Mouse (Mus musculus) gastrocnemius, adult 8-10 months (tissue): Measurements from ENCODE around the gene Cdc14b. TPM values are rescaled to one million over a fixed set of nuclear protein-coding genes. Genes with fewer than 3 reads are reported as not detected.
A peak's percentile ranks its signal among the peaks of the same experiment; 100 is the strongest.

Experiments
- DNase-seq, 2 experiments: peaks; one replicate each; pipeline ENCODE4 v3.0.0; 2022; ENCODE audit warnings: low spot score in 2 of 2
- total RNA-seq, 4 experiments: library from RNA; stranded (reverse); gene quantifications; 2 replicates each; pipeline ENCODE4 v1.2.4; 2022

The Cdc14b gene
- total RNA-seq, 4 experiments from 2014 or later, result 6.7 to 9.1 (median 7.8) TPM

DNA sequence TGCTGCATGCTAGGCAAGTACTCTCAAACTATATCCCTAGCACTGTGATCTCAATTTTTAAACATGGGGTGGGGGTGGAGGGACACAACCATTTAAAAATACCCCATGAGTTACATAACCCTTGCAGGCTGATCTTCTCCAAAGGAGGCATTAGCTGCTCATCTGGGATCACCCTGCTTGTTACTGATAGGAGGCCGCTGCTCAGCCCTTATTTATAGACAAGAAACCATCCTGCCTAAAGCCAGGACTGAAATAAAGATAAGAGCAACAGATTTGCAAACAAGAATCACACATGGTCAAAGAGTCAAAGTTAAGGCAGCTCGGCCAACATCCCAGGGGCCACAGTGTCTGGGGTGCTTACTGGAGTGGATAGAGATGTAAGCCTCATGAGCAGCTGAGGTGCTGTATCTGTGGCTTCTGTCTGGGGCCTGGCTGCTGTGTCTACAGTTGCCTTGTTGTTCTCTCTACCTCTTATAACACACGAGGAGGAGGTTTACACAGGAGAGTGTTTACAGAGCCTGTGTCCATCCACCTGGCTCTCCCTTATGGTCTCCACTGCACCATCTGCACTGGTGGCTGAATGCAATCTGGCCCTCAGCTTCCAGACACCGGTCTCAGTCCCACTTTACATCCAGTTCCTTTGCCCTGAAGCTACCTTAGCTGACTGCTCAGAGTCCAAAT is 38.0 kb downstream of the Cdc14b start:
- DNase-seq, result no peak

DNA sequence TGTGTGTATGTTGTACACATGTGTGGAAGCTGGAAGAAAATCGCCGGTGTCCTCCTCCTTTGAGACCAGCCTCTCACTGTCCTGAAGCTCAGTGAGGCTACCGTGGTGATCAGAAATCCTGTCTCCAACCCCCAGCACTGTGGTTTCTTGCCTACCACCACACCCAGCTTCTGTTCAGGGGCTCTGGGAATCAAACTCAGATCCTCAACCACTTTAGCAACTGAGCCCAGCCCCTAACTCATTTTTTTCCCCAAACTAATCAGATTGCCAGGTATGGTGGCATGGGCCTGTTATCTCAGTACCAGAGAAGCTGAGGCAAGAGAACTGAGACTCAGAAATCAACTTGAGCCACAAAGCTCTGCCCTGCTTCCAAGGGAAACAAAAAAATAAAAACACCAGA is 39.3 kb downstream of the Cdc14b start:
- no peak for DNase-seq

DNA sequence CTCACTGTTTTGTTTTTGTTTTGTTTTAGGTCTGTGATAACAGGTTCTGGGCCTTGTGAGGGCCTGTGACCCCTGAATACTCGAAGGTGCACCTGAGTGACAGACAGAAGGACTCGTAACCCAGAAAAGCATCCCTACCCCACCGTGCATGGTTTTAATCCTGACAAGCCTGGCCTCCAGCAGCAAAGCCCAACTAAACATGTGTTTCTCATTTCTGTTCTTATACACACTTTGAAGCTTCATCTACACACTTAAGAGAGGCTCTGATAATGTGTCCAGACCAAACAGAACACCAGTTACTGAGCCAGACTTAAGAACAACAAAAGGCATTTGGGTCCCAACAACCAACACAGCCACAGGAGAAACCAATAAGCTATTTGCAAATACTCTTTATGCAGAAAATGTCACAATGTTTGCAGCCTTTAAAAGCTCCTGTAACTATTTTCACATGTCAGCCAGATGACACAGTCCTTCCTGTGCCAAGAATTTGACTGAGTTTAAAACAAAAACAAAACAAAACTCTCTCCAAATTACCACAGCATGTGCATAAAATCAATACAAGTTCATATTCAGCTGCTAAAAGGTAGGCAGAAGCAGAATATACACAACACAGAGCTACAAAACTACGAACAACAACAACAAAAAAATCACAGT is 39.9 kb downstream of the Cdc14b start:
- no peak for DNase-seq

DNA sequence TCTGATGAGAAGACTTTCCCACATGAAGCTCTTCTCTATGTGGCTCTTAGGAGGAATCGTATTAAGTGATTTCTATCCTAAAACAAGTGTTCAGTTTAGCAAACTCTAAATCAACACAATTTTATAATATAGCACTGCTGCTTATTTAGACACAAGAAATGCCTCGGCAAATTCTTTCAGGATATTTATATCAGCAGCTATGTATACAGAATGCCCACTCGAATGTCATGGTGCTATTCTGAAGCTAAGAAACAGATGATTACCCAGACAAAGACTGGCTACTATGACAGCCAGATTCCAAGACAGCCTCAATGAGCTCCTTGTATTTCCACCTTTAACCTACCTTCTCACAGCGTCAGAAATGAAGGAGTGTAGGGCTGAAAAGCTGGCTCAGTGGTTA is 42.0 kb downstream of the Cdc14b start:
- DNase-seq, result no peak

DNA sequence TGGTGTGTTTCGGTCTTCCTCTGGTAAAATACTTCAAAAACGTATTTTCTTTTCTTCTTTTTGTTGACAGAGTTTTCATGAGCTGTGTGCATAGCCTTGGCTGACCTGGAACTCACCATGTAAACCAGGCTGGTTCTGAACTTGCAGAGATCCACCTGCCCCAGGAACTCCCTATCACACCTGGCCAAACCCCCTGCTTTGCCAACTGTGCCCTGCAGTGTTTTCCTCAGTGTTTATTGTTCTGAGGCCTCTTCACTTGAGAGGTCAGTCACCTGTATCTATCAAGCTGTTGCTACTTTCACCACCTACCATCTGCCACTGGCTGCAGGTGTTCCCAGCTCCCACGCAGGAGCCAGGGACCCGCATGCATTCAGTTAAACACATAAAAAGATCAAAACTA is 48.4 kb downstream of the Cdc14b start:
- no peak for DNase-seq

DNA sequence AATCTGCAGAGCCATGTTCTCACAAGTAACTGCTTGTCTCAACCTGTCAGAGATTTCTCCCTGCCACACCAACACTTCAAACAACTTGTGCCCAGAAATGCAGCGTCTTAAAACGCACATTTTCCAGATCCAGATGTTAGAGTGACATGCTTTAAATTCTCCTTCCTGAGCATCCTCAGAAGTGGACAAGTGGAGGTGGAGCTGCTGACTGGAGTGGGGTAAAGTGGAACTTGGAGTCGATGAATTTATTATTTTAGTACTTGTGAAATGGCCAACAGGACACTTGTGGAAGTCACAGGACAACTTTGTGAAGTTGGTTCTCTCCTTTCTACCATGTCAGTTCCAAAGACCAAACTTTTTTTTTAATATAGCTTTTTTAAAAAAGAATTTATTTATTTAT is 49.4 kb downstream of the Cdc14b start:
- DNase-seq, result no peak

DNA sequence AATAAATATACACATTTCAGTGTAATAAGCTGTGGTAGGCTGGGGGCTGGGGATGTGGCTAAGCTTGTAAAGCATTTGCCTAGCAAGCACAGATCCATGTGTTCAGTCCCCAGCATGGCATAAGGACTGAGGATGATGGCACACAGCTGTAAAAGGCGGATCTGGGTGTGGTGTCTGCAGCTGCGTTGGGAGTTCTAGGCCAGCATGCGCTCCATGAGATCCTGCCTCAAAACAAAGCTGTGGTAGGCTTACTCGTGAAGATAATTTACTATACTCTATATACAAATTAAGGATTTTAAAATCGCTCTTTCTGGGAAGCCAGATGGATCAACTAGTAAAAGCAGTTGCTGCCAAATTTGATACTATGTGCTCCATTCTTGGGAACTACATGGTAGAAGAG is 60.2 kb downstream of the Cdc14b start:
- DNase-seq, result no peak

DNA sequence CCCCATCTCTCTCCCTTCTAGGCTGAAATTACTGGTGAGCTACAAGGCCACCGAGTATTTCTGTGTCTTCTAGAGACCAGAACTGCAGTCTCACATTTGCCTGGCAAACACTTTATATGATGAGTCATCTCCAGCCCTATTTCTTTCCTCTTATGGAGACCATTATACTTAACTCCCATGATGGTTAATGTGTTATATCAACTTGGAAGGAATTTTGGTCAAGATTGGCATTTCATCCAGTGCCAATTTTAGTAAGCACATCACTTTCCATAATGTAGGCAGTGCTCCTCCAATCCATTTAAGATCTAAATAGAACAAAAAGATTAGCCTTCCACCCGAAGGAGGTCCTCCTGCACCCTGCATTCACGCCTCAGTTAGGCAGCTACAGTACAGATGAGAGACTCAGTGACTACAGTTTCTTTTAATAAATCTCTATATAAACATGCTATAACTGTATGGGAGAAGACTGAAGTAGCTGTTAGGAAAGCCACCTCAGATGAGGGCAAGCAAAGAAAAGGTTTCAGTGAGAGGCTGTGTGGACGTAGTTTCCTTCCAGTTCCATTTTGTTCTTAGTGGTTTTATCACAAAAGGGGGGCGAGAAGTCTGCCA is 63.0 kb downstream of the Cdc14b start:
- no peak for DNase-seq

DNA sequence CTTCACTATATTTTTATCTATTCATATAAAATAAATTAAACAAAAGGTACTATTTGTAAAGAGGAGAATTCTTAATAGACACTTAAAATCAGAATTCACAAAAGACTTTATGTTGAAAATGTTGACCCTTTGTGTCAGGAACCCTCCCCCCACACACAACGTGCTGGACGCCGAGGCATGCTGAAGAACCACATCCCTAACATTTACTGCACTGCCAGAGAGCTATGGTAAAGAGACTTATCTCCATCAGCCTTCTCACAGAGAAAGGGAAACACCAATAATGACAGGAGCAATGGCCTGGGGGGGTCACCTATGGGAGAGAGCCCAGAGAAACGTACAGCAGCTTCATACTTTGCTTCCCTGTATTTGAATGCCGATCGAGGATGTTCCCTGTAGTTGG is 66.9 kb downstream of the Cdc14b start:
- DNase-seq, result no peak

DNA sequence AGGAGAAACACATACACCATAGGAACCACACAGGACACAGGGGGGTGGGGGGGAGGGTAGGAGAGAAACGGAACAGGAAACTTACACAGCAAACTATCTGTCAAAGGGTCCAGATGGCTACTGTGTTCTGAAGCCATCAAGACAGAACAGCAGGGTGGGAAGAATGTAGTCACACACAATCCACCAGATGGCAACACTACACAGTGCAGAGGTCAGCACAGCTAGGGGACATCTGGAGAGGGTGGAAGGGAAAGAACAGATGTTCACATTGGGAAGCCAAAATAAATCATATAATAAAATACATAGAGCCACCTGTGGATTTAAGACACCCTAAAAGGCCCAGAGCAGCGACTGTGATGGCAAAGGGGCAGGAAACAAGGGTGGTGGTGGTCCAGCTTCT is 69.9 kb downstream of the Cdc14b start:
- no peak for DNase-seq

DNA sequence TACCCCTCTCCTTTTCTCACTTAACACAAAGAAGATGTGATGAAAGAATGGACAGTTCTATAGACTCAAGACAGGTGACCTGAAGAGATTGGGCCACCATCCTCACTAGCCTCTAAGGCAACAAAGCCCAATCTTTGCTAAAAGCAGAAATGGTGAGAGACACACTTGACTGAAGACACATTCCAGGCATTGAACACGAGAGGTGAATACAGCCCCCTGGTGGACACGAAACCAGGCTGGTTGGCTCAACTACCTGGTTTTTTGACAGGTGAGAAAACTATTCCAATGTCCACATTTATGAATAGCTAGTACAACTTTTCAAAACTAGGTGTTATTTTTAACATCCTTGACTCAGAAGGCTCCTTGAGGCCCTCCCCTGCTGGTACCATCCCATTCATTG is 70.4 kb downstream of the Cdc14b start:
- no peak for DNase-seq

DNA sequence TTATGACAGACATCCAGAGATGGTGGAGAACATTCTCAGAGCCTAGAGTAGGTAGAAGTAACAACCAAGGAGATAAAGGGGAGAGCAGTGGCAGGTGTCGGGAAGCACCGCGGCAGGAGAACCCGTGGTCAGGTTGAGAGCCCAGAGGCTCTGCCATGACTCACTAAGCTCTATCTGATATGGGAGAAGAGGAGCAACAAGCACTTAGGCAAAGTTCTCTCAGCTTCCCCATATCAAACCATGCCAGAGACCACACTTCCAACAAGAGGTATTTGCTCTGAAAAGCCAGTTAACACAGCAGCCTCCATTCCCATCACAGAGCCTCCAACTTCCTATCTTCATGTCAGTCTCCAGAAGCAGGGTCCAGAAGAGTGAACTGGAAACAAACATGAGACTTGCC is 74.2 kb downstream of the Cdc14b start:
- DNase-seq, result no peak

DNA sequence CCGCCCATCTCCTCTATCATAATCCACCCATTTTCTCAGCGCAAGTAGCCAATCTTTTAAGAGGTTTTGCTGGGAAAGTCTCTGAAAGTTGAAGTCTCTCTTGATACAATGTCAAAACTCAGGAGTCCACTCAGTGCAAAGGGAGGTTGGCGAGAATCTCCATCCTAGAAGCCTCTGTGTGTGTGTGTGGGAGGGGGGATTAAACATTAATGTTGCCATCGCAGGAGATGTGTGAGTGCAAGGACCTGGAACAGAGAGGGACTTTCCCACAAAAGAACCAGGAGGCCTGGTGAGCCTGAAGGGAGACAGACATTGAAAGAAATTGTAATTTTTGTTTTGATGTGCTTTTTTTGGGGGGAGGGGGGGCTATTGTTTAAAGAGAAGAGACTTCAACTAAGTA is 76.8 kb downstream of the Cdc14b start:
- no peak for DNase-seq

DNA sequence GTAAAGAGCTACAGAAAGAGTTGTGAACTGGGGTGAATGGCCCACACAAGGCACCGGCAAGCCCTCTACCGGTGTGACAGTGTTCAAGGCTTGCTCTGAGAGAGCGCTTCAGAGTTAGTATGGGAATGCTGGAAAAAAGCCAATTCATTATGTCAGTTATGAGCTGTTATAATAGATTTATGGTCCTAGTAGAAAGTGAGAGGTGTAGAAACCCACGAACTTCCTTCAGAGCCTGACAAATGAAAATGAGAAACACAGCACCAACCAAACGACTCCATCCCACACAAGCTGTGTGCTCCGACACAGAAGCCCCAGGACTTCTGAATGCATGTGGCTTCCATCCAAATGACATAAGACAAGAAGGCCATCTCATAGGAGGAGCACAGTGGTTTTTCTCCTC is 77.2 kb downstream of the Cdc14b start:
- DNase-seq, result no peak

DNA sequence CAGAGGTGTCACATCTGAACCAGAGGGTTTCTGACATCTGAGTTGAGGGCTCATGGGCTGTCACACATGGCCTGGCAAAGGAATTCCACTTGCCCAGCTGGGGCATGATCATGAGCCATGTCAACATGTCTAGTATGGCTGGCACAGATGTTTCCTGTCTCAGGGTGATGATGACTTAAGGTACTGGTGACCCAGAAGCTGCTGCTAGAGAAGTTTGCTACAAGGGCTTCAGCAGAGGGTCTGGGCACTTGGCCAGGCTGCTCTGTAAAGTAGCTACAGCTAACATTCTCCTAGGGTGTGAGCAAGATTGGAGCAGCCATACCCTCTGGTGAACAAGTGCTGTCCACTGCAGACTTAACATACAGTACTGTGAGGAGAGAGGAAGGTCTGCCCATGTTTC is 88.0 kb downstream of the Cdc14b start:
- DNase-seq, result no peak

DNA sequence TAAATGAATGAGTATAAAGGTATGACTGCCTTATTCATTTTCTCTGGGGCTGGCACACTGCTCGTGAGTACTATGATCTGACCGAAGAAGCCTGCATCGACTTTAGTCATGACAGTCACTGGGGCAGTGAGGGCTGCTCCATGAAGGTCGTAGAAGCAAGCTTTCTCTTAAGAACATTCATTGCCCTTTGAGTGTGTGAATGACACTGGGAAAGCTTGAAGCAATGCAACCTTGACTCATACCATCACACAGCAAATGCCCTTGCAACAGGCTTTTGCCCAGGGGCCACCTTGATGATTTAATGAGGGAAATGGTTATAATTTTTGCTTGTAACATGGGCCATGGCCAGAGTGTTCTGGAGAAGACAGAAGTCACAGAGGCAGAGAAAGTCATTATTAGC is 88.6 kb downstream of the Cdc14b start:
- no peak for DNase-seq

DNA sequence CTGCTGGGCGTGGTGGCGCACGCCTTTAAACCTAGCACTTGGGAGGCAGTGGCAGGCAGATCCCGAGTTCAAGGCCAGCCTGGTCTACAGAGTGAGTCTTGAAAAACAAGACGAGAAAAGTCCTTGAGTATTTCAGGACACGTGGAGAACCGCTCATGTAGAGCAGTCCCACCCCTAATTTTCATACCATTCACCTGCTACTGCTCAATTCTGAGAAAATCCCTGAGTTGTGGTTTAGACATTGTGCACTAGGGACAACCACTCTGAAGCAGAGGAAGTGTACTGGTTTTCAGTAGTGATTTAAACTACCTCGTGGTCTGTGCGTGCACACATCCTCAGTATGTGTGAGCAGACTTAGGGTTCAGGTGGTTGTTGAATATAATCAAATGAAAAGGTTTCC is 89.5 kb downstream of the Cdc14b start:
- DNase-seq, result no peak

DNA sequence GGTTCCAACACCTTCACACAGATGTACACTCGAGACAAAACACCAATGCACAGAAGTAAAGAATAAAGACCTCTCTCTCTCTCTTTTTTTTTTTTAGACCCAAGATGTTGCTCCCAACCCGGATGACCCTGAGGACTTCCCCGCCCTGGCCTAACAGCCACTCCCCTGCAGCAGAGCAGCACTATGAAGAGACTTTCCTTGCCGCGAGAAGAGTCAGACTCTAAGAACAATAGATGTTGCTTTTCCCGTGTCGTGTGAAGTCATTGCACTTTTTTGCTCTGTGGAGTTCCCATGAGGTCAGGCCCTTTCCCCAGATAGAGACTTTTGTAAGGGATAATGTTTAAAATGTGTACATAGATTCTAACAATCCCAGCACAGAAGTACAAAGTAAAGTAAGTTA is 89.9 kb downstream of the Cdc14b start:
- DNase-seq, result no peak

DNA sequence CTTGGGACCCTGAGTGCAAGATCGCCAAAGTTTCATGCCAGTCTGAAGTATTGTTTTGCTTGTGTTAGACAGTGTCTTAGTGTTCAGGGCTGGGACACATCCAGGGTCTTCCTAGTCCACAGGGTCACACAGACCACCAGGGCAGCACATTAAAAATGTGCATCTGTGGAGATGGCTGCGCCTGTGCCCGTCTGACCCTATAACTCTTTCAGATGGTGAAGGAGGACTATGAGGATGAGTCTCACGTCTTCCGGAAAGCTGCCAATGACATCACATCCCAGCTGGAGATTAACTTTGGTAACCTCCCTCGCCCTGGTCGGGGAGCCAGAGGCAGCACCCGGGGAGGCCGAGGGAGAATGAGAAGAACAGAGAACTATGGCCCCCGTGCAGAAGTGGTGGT is 90.7 kb downstream of the Cdc14b start:
- DNase-seq, result no peak

DNA sequence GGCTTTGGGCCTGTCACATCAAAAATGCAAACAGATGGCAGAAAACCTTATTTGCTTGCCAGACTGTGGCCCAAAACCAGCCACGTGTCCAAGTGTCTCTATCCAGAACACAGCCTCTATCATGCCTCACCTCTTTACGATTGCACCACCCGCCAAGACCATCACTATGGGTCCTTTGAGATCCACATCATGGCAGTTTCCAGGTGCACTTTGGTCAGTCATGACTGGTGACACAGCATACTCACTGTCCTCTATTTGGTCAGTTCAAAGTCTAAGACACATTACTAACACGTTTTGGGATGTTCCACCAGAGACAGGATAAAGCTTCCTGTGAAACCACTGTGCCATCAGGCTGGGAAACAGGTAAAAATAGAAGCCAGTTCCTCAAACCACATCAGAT is 91.5 kb downstream of the Cdc14b start:
- no peak for DNase-seq

DNA sequence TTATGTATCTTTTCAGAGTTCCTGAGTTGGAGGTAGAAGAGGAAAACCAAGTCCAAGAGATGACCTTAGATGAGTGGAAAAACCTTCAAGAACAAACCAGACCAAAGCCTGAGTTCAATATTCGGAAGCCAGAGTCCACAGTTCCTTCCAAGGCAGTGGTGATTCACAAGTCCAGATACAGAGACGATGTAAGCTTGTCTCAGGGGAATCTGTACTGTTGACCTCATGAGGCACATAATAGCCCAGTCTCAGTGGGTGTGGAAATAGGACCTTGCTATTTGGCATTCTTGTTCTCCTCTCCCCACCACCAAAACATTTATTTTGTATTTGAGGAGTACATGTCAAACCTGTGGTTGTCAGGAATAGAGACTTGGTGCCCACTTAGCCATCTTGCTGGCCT is 93.0 kb downstream of the Cdc14b start:
- no peak for DNase-seq

DNA sequence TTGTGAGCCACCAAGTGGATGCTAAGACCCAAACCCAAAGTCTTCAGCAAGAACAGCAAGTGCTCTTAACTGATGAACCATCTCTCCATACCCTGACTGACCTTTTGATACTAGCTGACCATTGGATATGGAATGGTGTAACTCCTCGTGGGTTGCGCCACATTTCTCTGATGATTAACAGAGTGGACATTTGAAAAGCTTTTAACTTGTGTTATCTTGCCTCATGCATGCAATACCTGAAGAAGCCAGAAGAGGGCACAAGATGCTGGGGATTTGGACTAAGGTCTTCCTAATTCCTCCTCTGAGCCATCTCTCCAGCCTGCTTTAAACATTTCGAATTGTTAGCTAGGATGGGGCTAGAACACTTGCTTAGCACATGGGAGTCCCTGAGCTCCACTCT is 94.2 kb downstream of the Cdc14b start:
- DNase-seq, result peak in 1 of 2 experiments; percentile 23

DNA sequence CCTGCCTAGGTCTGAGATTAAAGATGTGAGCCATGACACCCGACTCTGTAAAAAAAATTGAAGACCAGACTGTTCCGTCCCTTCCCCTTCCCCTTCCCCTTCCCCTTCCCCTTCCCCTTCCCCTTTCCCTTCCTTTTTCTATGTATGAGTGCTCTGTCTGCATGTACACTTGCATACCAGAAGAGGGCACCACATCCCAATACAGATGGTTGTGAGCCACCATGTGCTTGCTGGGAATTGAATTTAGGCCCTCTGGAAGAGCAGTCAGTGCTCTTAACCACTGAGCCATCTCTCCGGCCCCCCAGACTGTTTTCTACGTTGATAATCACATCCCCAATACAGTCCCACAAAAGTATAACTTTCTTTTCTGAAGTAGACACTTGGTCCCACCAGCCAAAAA is 94.8 kb downstream of the Cdc14b start:
- no peak for DNase-seq
